Mouse (Mus musculus) intestine, embryonic 15.5 days (tissue): ENCODE measurements around the gene Pde8b. TPM values are rescaled to one million over a fixed set of nuclear protein-coding genes. Genes with fewer than 3 reads are reported as not detected.

ENCODE experiments used
- ATAC-seq: fragments of 200-750 bp; cut with Nextera tagmentation; 2 replicates; pipeline ENCODE4 v1.8.0; 2017; ENCODE audit warnings: moderate TSS enrichment, moderate library complexity
- H3K27ac ChIP-seq: fragments of 300-500 bp; sonication (generic); 2 replicates; pipeline ENCODE4 v1.5.1; 2015; ENCODE audit warnings: mild to moderate bottlenecking, inconsistent platforms
- H3K27me3 ChIP-seq: fragments of 300-500 bp; sonication (generic); replicated peaks from 2 replicates; pipeline ENCODE4 v1.6.1; 2015; ENCODE audit warnings: inconsistent platforms
- H3K36me3 ChIP-seq: fragments of 300-500 bp; sonication (generic); 2 replicates; pipeline ENCODE4 v1.6.1; 2015; ENCODE audit warnings: inconsistent platforms
- H3K4me1 ChIP-seq: fragments of 300-500 bp; sonication (generic); replicated peaks from 2 replicates; pipeline ENCODE4 v1.6.1; 2015; ENCODE audit warnings: inconsistent platforms
- H3K4me2 ChIP-seq: fragments of 300-500 bp; sonication (generic); replicated peaks from 2 replicates; pipeline ENCODE4 v1.6.1; 2015; ENCODE audit warnings: mild to moderate bottlenecking, inconsistent platforms
- H3K4me3 ChIP-seq: fragments of 300-500 bp; sonication (generic); replicated peaks from 2 replicates; pipeline ENCODE4 v1.5.1; 2015; ENCODE audit warnings: inconsistent platforms
- H3K9ac ChIP-seq: fragments of 300-500 bp; sonication (generic); 2 replicates; pipeline ENCODE4 v1.6.1; 2015; ENCODE audit warnings: inconsistent platforms
- H3K9me3 ChIP-seq: fragments of 300-500 bp; sonication (generic); 2 replicates; pipeline ENCODE4 v1.6.1; 2016; ENCODE audit warnings: inconsistent platforms
- WGBS: fragments of 180-500 bp; shearing (Covaris S2); methylation state at CpG from one replicate; pipeline ENCODE4 v1.1.7; 2015; 5-methylcytosine and 5-hydroxymethylcytosine counted together
- polyA plus RNA-seq: library from polyadenylated mRNA; unstranded; fragments of >200 nt; fragmentation: Nextera tagmentation; extraction: Ambion mirVana; gene quantifications from 2 replicates; pipeline ENCODE4 v1.2.1, GENCODE M21; 2015

Gene Pde8b
- polyA plus RNA-seq, 1 experiment from 2014 or later: 9.5 TPM

DNA sequence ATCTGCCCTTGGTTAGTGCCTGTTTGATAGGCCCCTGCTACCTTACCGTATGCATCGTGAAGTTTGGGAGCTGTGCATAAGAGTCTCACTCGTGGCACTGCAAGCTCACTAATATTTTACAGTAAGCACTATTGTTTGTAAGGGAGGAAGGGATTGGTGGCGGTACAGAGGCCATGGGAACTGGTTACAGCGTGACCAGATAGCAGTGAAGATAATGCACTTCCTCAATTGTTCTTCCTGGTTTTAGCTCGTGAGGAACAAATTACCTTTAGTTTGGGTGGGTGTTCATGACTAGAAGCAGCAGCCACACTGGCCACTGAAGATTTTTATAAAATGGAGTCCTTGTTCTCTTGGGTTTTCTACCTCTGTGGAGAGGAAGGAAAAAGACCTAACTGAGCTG is 230.8 kb downstream of the Pde8b start:
- 74% methylated on average over 6 of the region's 6 CpGs for WGBS
- Histone ChIP-seq H3K4me2 (no peak overlapping the region), H3K36me3 (no peaks in the 10 kb centered on the region), H3K4me1 (no peaks in the 10 kb centered on the region), H3K4me3 (no peak overlapping the region), H3K9ac (no peak overlapping the region), H3K27me3 (no peaks in the 10 kb centered on the region), H3K9me3 (no peaks in the 10 kb centered on the region), H3K27ac (no peak overlapping the region)
- no peak for ATAC-seq

GRCm38 (mm10) chr13:95017916-95018315 is 232.2 kb downstream of the Pde8b start:
- no peak overlapping the region for H3K4me2 ChIP-seq
- peak; percentile 82 for ATAC-seq
- WGBS: 4% methylated on average over 9 of the region's 9 CpGs
- no peaks in the 10 kb centered on the region for H3K27me3 ChIP-seq
- H3K9ac ChIP-seq: no peak overlapping the region; the same call in 1 of the 2 replicates
- peak overlapping the region; percentile 3; the same call in 1 of the 2 replicates for H3K27ac ChIP-seq
- H3K4me1 ChIP-seq: no peaks in the 10 kb centered on the region
- H3K4me3 ChIP-seq: no peak overlapping the region
- no peaks in the 10 kb centered on the region for H3K9me3 ChIP-seq
- no peaks in the 10 kb centered on the region for H3K36me3 ChIP-seq

GRCm38 (mm10) chr13:95017278-95017677 is 232.9 kb downstream of the Pde8b start:
- WGBS: 85% methylated on average over 6 of the region's 6 CpGs
- H3K36me3 ChIP-seq: no peaks in the 10 kb centered on the region
- no peak overlapping the region for H3K4me2 ChIP-seq
- no peaks in the 10 kb centered on the region for H3K27me3 ChIP-seq
- no peaks in the 10 kb centered on the region for H3K9me3 ChIP-seq
- no peak overlapping the region for H3K27ac ChIP-seq
- H3K4me3 ChIP-seq: no peak overlapping the region
- ATAC-seq: no peak
- H3K4me1 ChIP-seq: no peaks in the 10 kb centered on the region
- no peak overlapping the region for H3K9ac ChIP-seq

GRCm38 (mm10) chr13:95011546-95012257 is 238.4 kb downstream of the Pde8b start:
- 83% methylated on average over 7 of the region's 7 CpGs for WGBS
- Histone ChIP-seq H3K9ac (no peak overlapping the region), H3K4me3 (no peak overlapping the region), H3K27me3 (no peaks in the 10 kb centered on the region), H3K9me3 (no peaks in the 10 kb centered on the region), H3K36me3 (no peaks in the 10 kb centered on the region), H3K4me1 (no peaks in the 10 kb centered on the region), H3K27ac (no peak overlapping the region), H3K4me2 (no peak overlapping the region)
- ATAC-seq: no peak

- Histone ChIP-seq H3K9ac (no peak overlapping the region), H3K4me1 (no peaks in the 10 kb centered on the region), H3K4me2 (no peak overlapping the region), H3K27me3 (no peaks in the 10 kb centered on the region), H3K9me3 (no peaks in the 10 kb centered on the region), H3K27ac (no peak overlapping the region), H3K36me3 (no peaks in the 10 kb centered on the region), H3K4me3 (no peak overlapping the region)
- no peak for ATAC-seq
- WGBS: 87% methylated on average over 7 of the region's 7 CpGs
Measured at GRCm38 (mm10) chr13:95009261-95009660, 240.9 kb downstream of the Pde8b start.

DNA sequence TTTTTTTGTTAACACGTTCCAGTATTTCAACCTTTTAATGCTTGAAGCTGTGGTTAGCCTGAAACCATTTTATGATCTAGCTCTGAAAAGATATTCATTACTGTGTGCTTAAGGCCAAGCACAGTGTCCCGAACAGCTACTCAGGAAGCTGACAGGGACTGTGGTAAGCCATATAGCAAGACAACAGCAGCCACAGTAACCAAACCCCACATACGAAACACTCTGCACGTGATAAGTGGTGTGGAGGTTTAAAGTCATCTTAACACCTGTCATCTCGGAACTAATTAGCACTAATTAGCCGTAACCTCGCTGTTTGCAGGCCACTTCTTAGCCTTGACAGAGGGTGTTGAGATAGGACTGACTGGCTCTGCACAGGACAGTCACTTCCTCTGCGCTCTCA is 242.9 kb downstream of the Pde8b start:
- no peaks in the 10 kb centered on the region for H3K27me3 ChIP-seq
- H3K9me3 ChIP-seq: no peaks in the 10 kb centered on the region
- no peak overlapping the region for H3K27ac ChIP-seq
- no peak overlapping the region for H3K9ac ChIP-seq
- no peaks in the 10 kb centered on the region for H3K36me3 ChIP-seq
- 75% methylated on average over 8 of the region's 8 CpGs for WGBS
- no peak overlapping the region for H3K4me2 ChIP-seq
- no peak for ATAC-seq
- no peaks in the 10 kb centered on the region for H3K4me1 ChIP-seq
- no peak overlapping the region for H3K4me3 ChIP-seq

- Histone ChIP-seq H3K4me1 (no peaks in the 10 kb centered on the region), H3K9me3 (no peaks in the 10 kb centered on the region), H3K27me3 (no peaks in the 10 kb centered on the region), H3K4me2 (no peak overlapping the region), H3K27ac (no peak overlapping the region), H3K36me3 (no peaks in the 10 kb centered on the region), H3K9ac (no peak overlapping the region), H3K4me3 (no peak overlapping the region)
- peak; percentile 95 for ATAC-seq
- WGBS: 50% methylated on average over 5 of the region's 5 CpGs
Measured at GRCm38 (mm10) chr13:94990516-94990915, 259.6 kb downstream of the Pde8b start.

GRCm38 (mm10) chr13:94979081-94979480 is 271.1 kb downstream of the Pde8b start:
- Histone ChIP-seq H3K4me2 (no peak overlapping the region), H3K27ac (no peak overlapping the region), H3K9me3 (no peaks in the 10 kb centered on the region), H3K4me1 (peaks cover 4% of the 10 kb centered on the region; the same call in 1 of the 2 replicates), H3K27me3 (no peaks in the 10 kb centered on the region), H3K9ac (no peak overlapping the region), H3K36me3 (0 out of 2 replicates have a peak, but pooled peaks cover 3% of the 10 kb centered on the region), H3K4me3 (no peak overlapping the region)
- 46% methylated on average over 7 of the region's 7 CpGs for WGBS
- ATAC-seq: no peak

DNA sequence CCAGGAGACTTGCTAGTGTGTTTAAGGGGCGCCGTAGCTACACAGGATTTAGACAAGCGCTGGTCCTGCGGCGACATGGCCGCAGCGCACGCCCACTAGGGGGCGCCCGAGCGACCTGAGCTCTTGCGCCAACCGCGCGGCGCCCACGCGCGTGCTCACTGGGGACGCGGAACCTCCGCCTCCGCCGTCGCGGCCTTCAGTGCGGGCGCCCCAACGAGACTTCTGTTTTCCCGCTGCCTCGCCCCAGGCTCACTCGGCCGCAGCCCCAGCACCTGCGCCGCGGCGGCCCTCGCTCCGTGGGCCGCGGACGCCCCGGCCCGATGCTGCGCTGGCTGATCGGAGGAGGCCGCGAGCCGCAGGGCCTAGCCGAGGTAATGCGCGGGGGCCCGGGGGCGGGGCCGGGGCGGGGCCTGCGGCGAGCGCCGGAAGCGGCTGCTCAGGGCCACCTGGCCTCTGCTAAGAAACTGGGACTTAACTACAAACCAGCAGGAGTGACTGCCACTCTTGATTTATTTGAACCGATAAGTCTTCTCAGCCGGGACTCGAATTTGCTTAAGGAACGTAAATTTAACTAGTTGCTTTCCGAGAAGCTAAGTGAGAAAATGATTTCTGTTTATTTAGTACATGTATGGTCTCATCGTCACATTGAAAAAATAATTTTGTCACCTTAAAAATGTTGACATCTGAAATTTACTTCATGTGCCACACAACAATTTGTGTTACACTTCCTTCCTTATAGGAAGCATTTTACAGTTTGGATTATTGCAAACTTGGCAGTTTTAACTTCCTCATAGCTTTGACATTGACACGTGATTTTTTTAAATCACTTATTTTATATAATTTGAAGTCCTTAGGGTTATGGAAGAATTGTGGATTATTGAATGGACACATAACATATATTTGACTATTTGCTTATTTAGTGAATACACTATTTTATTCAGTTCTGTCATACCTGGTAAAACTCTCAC is 273.6 kb downstream of the Pde8b start, which contains the start of gene Wdr41:
Gene Wdr41, plus strand, starts transcription at position 126 of the 968 bp plus-strand sequence.
- Histone ChIP-seq H3K9me3 (no peaks in the 10 kb centered on the region), H3K27me3 (no peaks in the 10 kb centered on the region), H3K36me3 (0 out of 2 replicates have a peak, but pooled peaks cover 3% of the 10 kb centered on the region), H3K9ac (peak within 1 kb of the TSS; percentile 98), H3K4me3 (peak within 1 kb of the TSS; percentile 78), H3K4me2 (peak within 1 kb of the TSS; percentile 54), H3K27ac (peak within 1 kb of the TSS; percentile 99), H3K4me1 (peaks cover 4% of the 10 kb centered on the region; the same call in 1 of the 2 replicates)
- ATAC-seq: peak; percentile 98
- 1% methylated on average over 68 of the region's 68 CpGs for WGBS

DNA sequence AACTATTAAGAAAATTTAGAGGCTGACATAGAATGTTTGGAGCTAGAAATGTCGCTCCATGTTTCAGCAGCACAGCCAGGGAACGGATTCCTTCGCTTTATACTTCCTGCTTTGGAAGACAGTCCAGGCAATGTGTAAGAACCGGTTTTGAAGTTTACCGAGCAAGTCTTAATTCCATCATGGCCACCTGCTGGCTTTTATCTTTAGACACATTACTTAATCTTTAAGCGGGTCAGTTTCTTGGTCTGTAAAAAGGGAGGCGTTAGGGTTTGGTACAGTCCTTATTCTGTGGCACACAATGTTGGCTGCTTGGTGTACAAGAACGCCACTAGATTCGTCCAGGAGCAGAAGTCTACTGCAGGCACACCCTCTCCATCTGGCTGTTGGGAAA is 274.3 kb downstream of the Pde8b start:
- Histone ChIP-seq H3K9me3 (no peaks in the 10 kb centered on the region), H3K4me3 (peak overlapping the region; percentile 78), H3K4me2 (peak overlapping the region; percentile 54), H3K4me1 (peaks cover 4% of the 10 kb centered on the region; the same call in 1 of the 2 replicates), H3K27ac (peak overlapping the region; percentile 99), H3K9ac (peak overlapping the region; percentile 98), H3K36me3 (0 out of 2 replicates have a peak, but pooled peaks cover 3% of the 10 kb centered on the region), H3K27me3 (no peaks in the 10 kb centered on the region)
- 13% methylated on average over 9 of the region's 9 CpGs for WGBS
- ATAC-seq: peak; percentile 64
